Mouse (Mus musculus): ENCODE measurements around the gene Gm9844.

- no peak for TF ChIP-seq CTCF (IDR thresholded peaks at IDR 0.05; ENCODE audit: low read depth)
- no peak for TF ChIP-seq EP300 (optimal IDR thresholded peaks at IDR 0.05)
Observed at GRCm38 (mm10) chr7:24839410-24839808, 22.6 kb upstream of the Gm9844 start.

Data from stomach, postnatal 0 days (tissue).